Comparison of ENCODE assay signal across 8 mouse cellular contexts in the genomic region with DNA sequence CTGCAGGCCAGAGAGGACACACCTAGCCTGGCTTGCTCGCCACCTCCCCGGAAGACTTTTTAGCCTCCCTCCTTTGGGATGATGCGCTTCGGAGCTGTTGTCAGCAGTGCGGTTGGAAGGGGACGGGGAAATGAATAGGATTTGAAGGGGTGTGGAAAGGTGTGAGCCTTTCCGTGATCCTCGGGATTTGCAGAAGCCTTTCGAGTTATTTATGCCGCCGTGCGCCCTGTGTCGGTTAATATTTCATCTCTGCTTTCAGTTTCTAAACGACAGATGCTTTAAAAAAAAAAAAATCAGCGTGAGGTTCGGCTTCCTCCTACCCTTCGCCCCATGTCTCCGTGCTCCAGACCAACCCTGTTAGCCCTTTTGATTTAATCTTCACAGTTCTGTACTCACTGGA.
DNase-seq lines count a peak whose midpoint lies in the region; ATAC-seq and TF ChIP-seq lines count a peak whose summit lies in the region.

No protein-coding gene starts in this region.

- TF ChIP-seq POLR2A in lung, adult 2 months (IDR thresholded peaks at IDR 0.05; ENCODE audit: borderline replicate concordance, extremely low read depth, low read depth, low read length) = no peak
- no peak for TF ChIP-seq POLR2A in bone marrow macrophage, adult 2 months (IDR thresholded peaks at IDR 0.05; ENCODE audit: borderline replicate concordance, low read depth, low read length)

- peak overlapping the region; percentile 56 for H3K4me3 ChIP-seq in lung, adult 2 months (replicated peaks; ENCODE audit: extremely low read depth, low read depth, low read length)
- peak overlapping the region; percentile 56 for H3K4me3 ChIP-seq in bone marrow macrophage, adult 2 months (ENCODE audit: insufficient read depth, low read length)

- WGBS in lung, adult 2 months = 59% methylated on average over 18 of the region's 18 CpGs

- no peak overlapping the region for H3K27ac ChIP-seq in bone marrow macrophage, adult 2 months (ENCODE audit: insufficient read depth, low read depth, low read length)

- DNase-seq in lung, adult 2 months = no peak
- DNase-seq in lung, postnatal 36 days = no peak
- DNase-seq in induced T-regulatory cell, adult 2 months (ENCODE audit: low read depth) = peak; percentile 74
- DNase-seq in natural killer cell, adult 2 months (ENCODE audit: low spot score in 2 of 2) = peak; percentile 4 to 11
- no peak for DNase-seq in urinary bladder, postnatal 36 days (ENCODE audit: low spot score in 2 of 2)
- DNase-seq in adrenal gland, adult 2 months = no peak

- ATAC-seq in erythroblast, adult 5-6 weeks (replicated peaks; ENCODE audit: low FRiP score, poor library complexity, severe bottlenecking) = no peak

- no peak for TF ChIP-seq CTCF in lung, adult 2 months (IDR thresholded peaks at IDR 0.05; ENCODE audit: insufficient read depth, low read length)
- TF ChIP-seq CTCF in bone marrow macrophage, adult 2 months (IDR thresholded peaks at IDR 0.05; ENCODE audit: low read depth, low read length) = no peak

- peaks cover 5% of the 10 kb centered on the region for H3K4me1 ChIP-seq in lung, adult 2 months (ENCODE audit: control insufficient read depth, insufficient read depth, low read length)
- H3K4me1 ChIP-seq in bone marrow macrophage, adult 2 months (ENCODE audit: control insufficient read depth, insufficient read depth, low read length) = peaks cover 7% of the 10 kb centered on the region

Comparison
In these comparisons a context has a peak if more than half of its experiments do, and no peak if none do; other contexts are left out.
1. DNase-seq: peak in induced T-regulatory cell, adult 2 months (single experiment) and natural killer cell, adult 2 months (2 of 2); none in lung, adult 2 months (single experiment), lung, postnatal 36 days (single experiment), urinary bladder, postnatal 36 days (0 of 2) and adrenal gland, adult 2 months (single experiment).